ENCODE assay signal across 8 mouse cellular contexts in the genomic region with DNA sequence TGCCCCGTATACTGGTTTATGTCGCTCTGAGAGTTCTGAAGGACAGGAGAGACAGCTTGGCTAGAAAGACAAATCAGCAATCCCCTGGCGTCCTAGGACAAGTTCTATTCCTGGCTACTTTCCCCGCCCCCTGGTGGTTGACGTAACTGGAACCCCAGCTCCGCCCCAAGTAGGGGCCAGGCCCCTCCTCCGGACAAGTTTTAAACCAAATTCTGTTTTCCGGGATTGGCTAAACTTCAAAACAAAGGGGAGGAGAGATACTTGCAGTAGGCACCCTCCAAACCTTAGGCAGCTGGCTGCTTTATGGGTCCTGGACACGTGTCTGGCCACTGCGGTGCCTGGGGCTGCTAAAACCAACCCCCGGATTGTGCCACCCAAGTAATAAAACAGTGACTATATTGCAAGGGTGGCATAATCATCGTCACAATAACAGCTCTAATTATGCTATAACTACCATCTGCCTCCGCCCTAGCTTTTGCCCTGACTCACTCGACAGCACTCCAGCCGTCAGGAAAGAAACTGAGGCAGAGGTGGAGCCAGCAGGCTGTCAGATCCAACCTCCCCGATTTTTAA. TPM values are rescaled to one million over a fixed set of nuclear protein-coding genes. Genes with fewer than 3 reads are reported as not detected.
A peak's percentile ranks its signal among the peaks of the same experiment; 100 is the strongest.
DNase-seq lines count a peak whose midpoint lies in the region; ATAC-seq and TF ChIP-seq lines count a peak whose summit lies in the region.

No protein-coding gene starts in this region.

- peak; percentile 68 for TF ChIP-seq EP300 in stomach, postnatal 0 days (optimal IDR thresholded peaks at IDR 0.05)

- no peaks in the 10 kb centered on the region for H3K27me3 ChIP-seq in heart, embryonic 14.5 days (ENCODE audit: control insufficient read depth, insufficient read depth, low read length)
- no peaks in the 10 kb centered on the region for H3K27me3 ChIP-seq in liver, embryonic 13.5 days
- H3K27me3 ChIP-seq in stomach, postnatal 0 days (ENCODE audit: control insufficient read depth, insufficient read depth, low read length) = no peaks in the 10 kb centered on the region

- H3K4me1 ChIP-seq in heart, embryonic 14.5 days (ENCODE audit: control insufficient read depth in 2 of 2, insufficient read depth in 2 of 2, low read length in 2 of 2) = peaks cover 13 to 28% of the 10 kb centered on the region in 2 experiments
- peaks cover 61% of the 10 kb centered on the region for H3K4me1 ChIP-seq in liver, embryonic 13.5 days (replicated peaks)
- H3K4me1 ChIP-seq in stomach, postnatal 0 days (replicated peaks; ENCODE audit: control insufficient read depth, insufficient read depth) = no peaks in the 10 kb centered on the region; the same call in 1 of the 2 replicates

- 0% methylated on average over 16 of the region's 16 CpGs for WGBS in heart, embryonic 14.5 days
- under 1% methylated on average over 16 of the region's 16 CpGs for WGBS in liver, embryonic 13.5 days (ENCODE audit: insufficient replicate concordance)
- 0% methylated on average over 16 of the region's 16 CpGs for WGBS in stomach, postnatal 0 days

- H3K9ac ChIP-seq in heart, embryonic 14.5 days (ENCODE audit: low read length) = peak overlapping the region; percentile 71
- H3K9ac ChIP-seq in liver, embryonic 13.5 days = peak overlapping the region; percentile 91
- H3K9ac ChIP-seq in stomach, postnatal 0 days (ENCODE audit: low read length) = peak overlapping the region; percentile 55

- H3K9me3 ChIP-seq in heart, embryonic 14.5 days (ENCODE audit: control insufficient read depth, low read length) = no peaks in the 10 kb centered on the region
- no peaks in the 10 kb centered on the region for H3K9me3 ChIP-seq in liver, embryonic 13.5 days (replicated peaks)
- no peaks in the 10 kb centered on the region for H3K9me3 ChIP-seq in stomach, postnatal 0 days (ENCODE audit: control insufficient read depth, low read length)

- peak; percentile 66 for TF ChIP-seq CTCF in stomach, postnatal 0 days (IDR thresholded peaks at IDR 0.05; ENCODE audit: low read depth)

- H3K36me3 ChIP-seq in heart, embryonic 14.5 days (ENCODE audit: control insufficient read depth, insufficient read depth, low read length) = peaks cover 22% of the 10 kb centered on the region
- peaks cover 37% of the 10 kb centered on the region for H3K36me3 ChIP-seq in liver, embryonic 13.5 days
- H3K36me3 ChIP-seq in stomach, postnatal 0 days (ENCODE audit: control insufficient read depth, insufficient read depth, low read length) = peaks cover 5% of the 10 kb centered on the region; the same call in 1 of the 2 replicates

- ATAC-seq in heart, embryonic 14.5 days (ENCODE audit: insufficient number of reproducible peaks, insufficient read depth, low FRiP score, low read depth) = peak; percentile 77
- peak; percentile 55 for ATAC-seq in liver, embryonic 13.5 days (ENCODE audit: low read depth)
- ATAC-seq in stomach, postnatal 0 days (ENCODE audit: low FRiP score, low TSS enrichment) = peak; percentile 58

- H3K27ac ChIP-seq in heart, embryonic 14.5 days (replicated peaks in 1 of 2; ENCODE audit: control insufficient read depth in 1 of 2, insufficient read depth in 1 of 2, low read depth in 2 of 2, low read length in 2 of 2) = peak overlapping the region; percentile 91 to 97
- peak overlapping the region; percentile 99 for H3K27ac ChIP-seq in liver, embryonic 13.5 days
- peak overlapping the region; percentile 92 for H3K27ac ChIP-seq in stomach, postnatal 0 days (replicated peaks)

- peak overlapping the region; percentile 64 to 70 for H3K4me3 ChIP-seq in heart, embryonic 14.5 days (ENCODE audit: control insufficient read depth in 1 of 2, insufficient read depth in 1 of 2, low read depth in 1 of 2, low read length in 2 of 2)
- H3K4me3 ChIP-seq in liver, embryonic 13.5 days (replicated peaks) = peak overlapping the region; percentile 96
- peak overlapping the region; percentile 80 for H3K4me3 ChIP-seq in stomach, postnatal 0 days (ENCODE audit: low read depth, low read length)

- peak; percentile 93 for DNase-seq in CD4-positive, CD25-positive, alpha-beta regulatory T cell, adult 2 months (ENCODE audit: low read depth, low spot score)
- DNase-seq in c-Kit-negative CD71-positive TER-119-positive erythroid progenitor cells, embryonic 14.5 days (ENCODE audit: low read depth, low spot score) = peak; percentile 94
- peak; percentile 83 for DNase-seq in fibroblast of lung, adult 2 months (ENCODE audit: low read depth)
- DNase-seq in kidney, postnatal 14 days = peak; percentile 96
- peak; percentile 95 for DNase-seq in liver, embryonic 13.5 days
- DNase-seq in neural tube, embryonic 10.5 days (ENCODE audit: extremely low spot score, low spot score) = peak; percentile 82
- peak; percentile 89 for DNase-seq in stomach, postnatal 0 days (ENCODE audit: low spot score)

- H3K4me2 ChIP-seq in heart, embryonic 14.5 days (ENCODE audit: low read length) = peak overlapping the region; percentile 76
- H3K4me2 ChIP-seq in liver, embryonic 13.5 days = peak overlapping the region; percentile 78
- peak overlapping the region; percentile 73 for H3K4me2 ChIP-seq in stomach, postnatal 0 days (replicated peaks; ENCODE audit: low read depth)

RNA-seq across cellular contexts. Expression of a gene that starts 0.7 kb away (rescaled TPM):
- polyA plus RNA-seq in heart, embryonic 14.5 days (2014; fragmentation: Nextera tagmentation; extraction: Ambion mirVana) = 24.8 and 29.1 TPM in 2 replicates
- polyA plus RNA-seq in liver, embryonic 13.5 days (2015; fragmentation: Nextera tagmentation; extraction: Ambion mirVana) = 25.7 and 27.0 TPM in 2 replicates
- polyA plus RNA-seq in stomach, postnatal 0 days (2015; fragmentation: Nextera tagmentation; extraction: Ambion mirVana) = 21.2 and 21.6 TPM in 2 replicates

RNA-seq across cellular contexts. Expression of a gene that starts 6.8 kb away (rescaled TPM):
- 27.1 and 31.5 TPM in 2 replicates for polyA plus RNA-seq in heart, embryonic 14.5 days (2014; fragmentation: Nextera tagmentation; extraction: Ambion mirVana)
- polyA plus RNA-seq in liver, embryonic 13.5 days (2015; fragmentation: Nextera tagmentation; extraction: Ambion mirVana) = 44.4 and 46.9 TPM in 2 replicates
- 35.5 and 35.8 TPM in 2 replicates for polyA plus RNA-seq in stomach, postnatal 0 days (2015; fragmentation: Nextera tagmentation; extraction: Ambion mirVana)

RNA-seq across cellular contexts. Expression of a gene that starts 16.2 kb away (rescaled TPM):
- 6.8 and 7.0 TPM in 2 replicates for polyA plus RNA-seq in heart, embryonic 14.5 days (2014; fragmentation: Nextera tagmentation; extraction: Ambion mirVana)
- polyA plus RNA-seq in liver, embryonic 13.5 days (2015; fragmentation: Nextera tagmentation; extraction: Ambion mirVana) = 0.72 and 0.96 TPM in 2 replicates
- polyA plus RNA-seq in stomach, postnatal 0 days (2015; fragmentation: Nextera tagmentation; extraction: Ambion mirVana) = 13.1 and 13.6 TPM in 2 replicates

RNA-seq across cellular contexts. Expression of a gene that starts 42.3 kb away (rescaled TPM):
- 11.2 and 11.7 TPM in 2 replicates for polyA plus RNA-seq in heart, embryonic 14.5 days (2014; fragmentation: Nextera tagmentation; extraction: Ambion mirVana)
- 19.0 and 23.9 TPM in 2 replicates for polyA plus RNA-seq in liver, embryonic 13.5 days (2015; fragmentation: Nextera tagmentation; extraction: Ambion mirVana)
- polyA plus RNA-seq in stomach, postnatal 0 days (2015; fragmentation: Nextera tagmentation; extraction: Ambion mirVana) = 7.5 and 8.0 TPM in 2 replicates

RNA-seq across cellular contexts. Expression of a gene that starts 42.4 kb away (rescaled TPM):
- polyA plus RNA-seq in heart, embryonic 14.5 days (2014; fragmentation: Nextera tagmentation; extraction: Ambion mirVana) = 24.1 and 24.2 TPM in 2 replicates
- 19.0 and 23.5 TPM in 2 replicates for polyA plus RNA-seq in liver, embryonic 13.5 days (2015; fragmentation: Nextera tagmentation; extraction: Ambion mirVana)
- 11.5 and 12.2 TPM in 2 replicates for polyA plus RNA-seq in stomach, postnatal 0 days (2015; fragmentation: Nextera tagmentation; extraction: Ambion mirVana)

Comparison
In these comparisons a context has a peak if more than half of its experiments do, and no peak if none do; other contexts are left out.
1. Peak in every context shown above with its lines: DNase-seq, ATAC-seq, H3K4me3 ChIP-seq and H3K27ac ChIP-seq.